Mouse (Mus musculus): ENCODE data around the gene Hs3st4. TPM values are rescaled to one million over a fixed set of nuclear protein-coding genes. Genes with fewer than 3 reads are reported as not detected.

The Hs3st4 gene
- polyA plus RNA-seq, 1 experiment: not detected

- TF ChIP-seq CTCF (IDR thresholded peaks at IDR 0.05; ENCODE audit: control insufficient read depth, insufficient read depth, low read length) (no peak), POLR2A (IDR thresholded peaks at IDR 0.05; ENCODE audit: borderline replicate concordance, control insufficient read depth, low read depth, low read length) (no peak)
- H3K4me3 ChIP-seq (replicated peaks; ENCODE audit: control insufficient read depth, low read depth, low read length): no peak overlapping the region
- no peak overlapping the region for H3K27ac ChIP-seq (ENCODE audit: control insufficient read depth, insufficient read depth, low read depth, low read length, poor library complexity)
- WGBS: 74% methylated on average over 6 of the region's 6 CpGs
- H3K4me1 ChIP-seq (ENCODE audit: control insufficient read depth, insufficient read depth, low read length): no peaks in the 10 kb centered on the region
These were observed 216.3 kb downstream of the Hs3st4 start for GRCm38 (mm10) chr7:124198811-124199570.

GRCm38 (mm10) chr7:124216921-124217320 is 234.3 kb downstream of the Hs3st4 start:
- WGBS: 68% methylated on average over 1 of the region's 1 CpGs
- Histone ChIP-seq H3K4me1 (ENCODE audit: control insufficient read depth, insufficient read depth, low read length) (no peaks in the 10 kb centered on the region), H3K4me3 (replicated peaks; ENCODE audit: control insufficient read depth, low read depth, low read length) (no peak overlapping the region), H3K27ac (ENCODE audit: control insufficient read depth, insufficient read depth, low read depth, low read length, poor library complexity) (no peak overlapping the region)
- TF ChIP-seq CTCF (IDR thresholded peaks at IDR 0.05; ENCODE audit: control insufficient read depth, insufficient read depth, low read length) (no peak), POLR2A (IDR thresholded peaks at IDR 0.05; ENCODE audit: borderline replicate concordance, control insufficient read depth, low read depth, low read length) (no peak)

GRCm38 (mm10) chr7:124220556-124220955 is 237.9 kb downstream of the Hs3st4 start:
- TF ChIP-seq POLR2A (IDR thresholded peaks at IDR 0.05; ENCODE audit: borderline replicate concordance, control insufficient read depth, low read depth, low read length) (no peak), CTCF (IDR thresholded peaks at IDR 0.05; ENCODE audit: control insufficient read depth, insufficient read depth, low read length) (no peak)
- Histone ChIP-seq H3K4me1 (ENCODE audit: control insufficient read depth, insufficient read depth, low read length) (no peaks in the 10 kb centered on the region), H3K4me3 (replicated peaks; ENCODE audit: control insufficient read depth, low read depth, low read length) (no peak overlapping the region), H3K27ac (ENCODE audit: control insufficient read depth, insufficient read depth, low read depth, low read length, poor library complexity) (no peak overlapping the region)
- WGBS: 55% methylated on average over 10 of the region's 10 CpGs

DNA sequence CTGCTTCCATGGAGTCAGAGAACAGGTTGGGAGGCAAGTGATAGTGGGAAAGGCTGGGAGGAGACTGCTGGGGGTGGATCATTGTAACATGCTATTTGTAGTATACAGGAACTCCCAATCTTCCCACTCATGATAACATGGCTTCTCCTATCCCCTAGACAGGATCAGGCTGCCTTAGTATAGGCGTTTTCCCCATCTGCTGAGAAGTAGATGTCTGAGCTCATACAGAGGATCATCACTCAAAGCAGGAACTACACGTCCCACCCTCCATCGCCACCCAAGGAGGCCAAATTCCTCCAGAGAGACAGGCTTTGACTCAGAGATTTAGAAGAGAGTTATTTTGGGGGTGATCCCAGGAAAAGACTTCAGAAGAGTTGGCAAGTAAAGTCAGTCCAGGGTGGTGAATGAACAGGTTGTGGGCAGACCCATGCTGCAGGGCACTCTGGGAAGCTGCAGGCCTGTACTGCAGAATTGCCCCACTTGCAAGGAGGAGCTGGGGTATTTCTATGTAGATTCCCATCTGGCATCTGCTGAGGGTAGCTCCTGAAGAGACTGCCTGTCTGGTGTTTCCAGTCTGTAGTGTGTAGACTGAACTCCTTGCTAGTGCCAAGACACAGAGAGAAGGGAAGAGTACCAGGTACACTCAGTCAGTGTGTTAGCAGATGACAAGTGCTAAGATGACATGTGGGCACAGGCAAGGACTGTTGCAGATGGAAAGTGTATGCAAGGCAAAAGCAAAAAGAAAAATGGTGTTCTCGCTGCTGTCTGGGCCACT is 255.4 kb downstream of the Hs3st4 start:
- TF ChIP-seq POLR2A (IDR thresholded peaks at IDR 0.05; ENCODE audit: borderline replicate concordance, control insufficient read depth, low read depth, low read length) (no peak), CTCF (IDR thresholded peaks at IDR 0.05; ENCODE audit: control insufficient read depth, insufficient read depth, low read length) (no peak)
- WGBS: 66% methylated on average over 4 of the region's 4 CpGs
- no peak overlapping the region for H3K27ac ChIP-seq (ENCODE audit: control insufficient read depth, insufficient read depth, low read depth, low read length, poor library complexity)
- H3K4me3 ChIP-seq (replicated peaks; ENCODE audit: control insufficient read depth, low read depth, low read length): no peak overlapping the region
- H3K4me1 ChIP-seq (ENCODE audit: control insufficient read depth, insufficient read depth, low read length): no peaks in the 10 kb centered on the region

DNA sequence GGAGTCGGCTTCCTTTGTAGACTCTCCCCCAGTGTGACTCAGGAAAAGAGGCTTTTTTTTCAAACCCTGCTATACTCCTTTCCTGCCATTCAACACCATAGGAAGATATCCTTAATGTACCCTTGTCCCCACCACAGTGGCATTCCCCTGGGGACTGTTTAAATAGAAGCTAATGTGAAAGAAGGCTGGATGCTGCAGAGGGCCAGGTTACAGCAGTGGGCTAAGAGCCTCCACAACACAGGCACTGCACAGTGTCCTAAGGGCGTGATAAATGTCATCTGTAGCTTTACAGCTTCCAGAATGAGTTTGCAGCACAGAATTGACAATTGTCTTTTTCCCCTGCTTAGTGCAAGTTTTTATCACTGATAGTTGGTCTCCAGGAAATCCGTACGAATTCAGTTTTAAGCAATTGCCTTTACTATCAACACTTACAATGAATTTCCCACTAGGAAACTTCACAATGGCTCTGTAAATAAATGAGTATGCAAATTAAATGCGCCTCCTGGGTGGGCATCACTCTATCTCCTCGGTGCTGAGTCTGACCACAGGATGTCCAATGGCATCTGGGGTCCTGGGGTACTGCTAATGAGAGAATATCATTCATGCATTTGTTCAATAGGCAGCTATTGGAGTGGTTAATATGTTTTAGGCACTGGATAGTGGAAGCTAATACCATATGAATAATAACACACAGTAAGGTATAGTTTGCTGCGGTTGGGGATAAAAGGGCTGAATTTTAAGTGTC is 257.4 kb downstream of the Hs3st4 start:
- WGBS: 31% methylated on average over 7 of the region's 7 CpGs
- Histone ChIP-seq H3K4me3 (replicated peaks; ENCODE audit: control insufficient read depth, low read depth, low read length) (no peak overlapping the region), H3K27ac (ENCODE audit: control insufficient read depth, insufficient read depth, low read depth, low read length, poor library complexity) (no peak overlapping the region), H3K4me1 (ENCODE audit: control insufficient read depth, insufficient read depth, low read length) (no peaks in the 10 kb centered on the region)
- TF ChIP-seq POLR2A (IDR thresholded peaks at IDR 0.05; ENCODE audit: borderline replicate concordance, control insufficient read depth, low read depth, low read length) (no peak), CTCF (IDR thresholded peaks at IDR 0.05; ENCODE audit: control insufficient read depth, insufficient read depth, low read length) (no peak)

GRCm38 (mm10) chr7:124249838-124250237 is 267.2 kb downstream of the Hs3st4 start:
- no peak for TF ChIP-seq POLR2A (IDR thresholded peaks at IDR 0.05; ENCODE audit: borderline replicate concordance, control insufficient read depth, low read depth, low read length)
- TF ChIP-seq CTCF (IDR thresholded peaks at IDR 0.05; ENCODE audit: control insufficient read depth, insufficient read depth, low read length): no peak
- WGBS: 76% methylated on average over 3 of the region's 3 CpGs
- Histone ChIP-seq H3K4me1 (ENCODE audit: control insufficient read depth, insufficient read depth, low read length) (no peaks in the 10 kb centered on the region), H3K27ac (ENCODE audit: control insufficient read depth, insufficient read depth, low read depth, low read length, poor library complexity) (no peak overlapping the region), H3K4me3 (replicated peaks; ENCODE audit: control insufficient read depth, low read depth, low read length) (no peak overlapping the region)

DNA sequence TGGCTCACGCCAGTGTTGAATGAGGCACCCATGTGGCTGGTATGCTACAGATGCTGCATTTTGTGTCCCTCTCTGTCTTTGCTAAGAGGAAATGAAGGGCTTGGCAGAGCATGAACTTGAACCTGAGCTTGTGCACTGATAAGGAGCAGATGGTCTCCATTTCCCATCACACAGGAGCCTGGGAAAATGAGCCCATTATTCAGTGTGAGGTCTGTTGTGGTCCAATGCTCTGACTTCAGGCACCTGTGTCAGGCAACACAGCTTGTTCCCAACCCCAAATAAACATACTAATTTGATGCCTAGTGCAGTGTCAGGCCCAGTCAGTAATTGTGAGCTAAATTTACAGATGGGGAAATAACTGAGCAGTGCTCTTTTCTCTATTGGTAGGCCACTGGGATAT is 267.9 kb downstream of the Hs3st4 start:
- Histone ChIP-seq H3K27ac (ENCODE audit: control insufficient read depth, insufficient read depth, low read depth, low read length, poor library complexity) (no peak overlapping the region), H3K4me3 (replicated peaks; ENCODE audit: control insufficient read depth, low read depth, low read length) (no peak overlapping the region), H3K4me1 (ENCODE audit: control insufficient read depth, insufficient read depth, low read length) (no peaks in the 10 kb centered on the region)
- no peak for TF ChIP-seq POLR2A (IDR thresholded peaks at IDR 0.05; ENCODE audit: borderline replicate concordance, control insufficient read depth, low read depth, low read length)
- TF ChIP-seq CTCF (IDR thresholded peaks at IDR 0.05; ENCODE audit: control insufficient read depth, insufficient read depth, low read length): no peak
- WGBS: 59% methylated on average over 1 of the region's 1 CpGs

GRCm38 (mm10) chr7:124258419-124258818 is 275.8 kb downstream of the Hs3st4 start:
- TF ChIP-seq POLR2A (IDR thresholded peaks at IDR 0.05; ENCODE audit: borderline replicate concordance, control insufficient read depth, low read depth, low read length) (no peak), CTCF (IDR thresholded peaks at IDR 0.05; ENCODE audit: control insufficient read depth, insufficient read depth, low read length) (no peak)

More at GRCm38 (mm10) chr7:124258419-124258818, 275.8 kb downstream of the Hs3st4 start:
- WGBS: 70% methylated on average over 3 of the region's 3 CpGs
- no peak overlapping the region for H3K4me3 ChIP-seq (replicated peaks; ENCODE audit: control insufficient read depth, low read depth, low read length)
- no peak overlapping the region for H3K27ac ChIP-seq (ENCODE audit: control insufficient read depth, insufficient read depth, low read depth, low read length, poor library complexity)
- H3K4me1 ChIP-seq (ENCODE audit: control insufficient read depth, insufficient read depth, low read length): no peaks in the 10 kb centered on the region
